Mouse (Mus musculus): Measurements from ENCODE around the gene Cadps2. TPM values are rescaled to one million over a fixed set of nuclear protein-coding genes. Genes with fewer than 3 reads are reported as not detected.

Cadps2 gene
- polyA plus RNA-seq, 1 experiment = 0.90 TPM

- no peak overlapping the region for H3K27ac ChIP-seq (ENCODE audit: insufficient read depth, low read length)
- peaks cover 8% of the 10 kb centered on the region for H3K27me3 ChIP-seq (ENCODE audit: control insufficient read depth, insufficient read depth, low read length, poor library complexity, severe bottlenecking)
- H3K4me1 ChIP-seq (ENCODE audit: control insufficient read depth, insufficient read depth, low read length) = no peaks in the 10 kb centered on the region
- no peak for TF ChIP-seq EP300 (IDR thresholded peaks at IDR 0.05; ENCODE audit: insufficient read depth, low read depth, low read length)
- TF ChIP-seq CTCF (IDR thresholded peaks at IDR 0.05; ENCODE audit: low read depth, low read length) = no peak
- no peak for TF ChIP-seq POLR2A (IDR thresholded peaks at IDR 0.05; ENCODE audit: insufficient read depth, low read length)
- peaks cover 2% of the 10 kb centered on the region; the same call in 1 of the 2 replicates for H3K9me3 ChIP-seq (replicated peaks; ENCODE audit: control insufficient read depth, insufficient read depth, low read length, poor library complexity, severe bottlenecking)
- H3K9ac ChIP-seq (ENCODE audit: low read depth, poor library complexity, severe bottlenecking) = no peak overlapping the region
- no peak overlapping the region for H3K4me3 ChIP-seq (ENCODE audit: low read depth, low read length)
- H3K36me3 ChIP-seq (ENCODE audit: control insufficient read depth, insufficient read depth, low read length, poor library complexity, severe bottlenecking) = no peaks in the 10 kb centered on the region
These were observed 2.1 kb downstream of the Cadps2 start for GRCm38 (mm10) chr6:23837127-23837526.

GRCm38 (mm10) chr6:23836694-23837093, 2.5 kb downstream of the Cadps2 start:
- Histone ChIP-seq H3K9ac (ENCODE audit: low read depth, poor library complexity, severe bottlenecking) (no peak overlapping the region), H3K36me3 (ENCODE audit: control insufficient read depth, insufficient read depth, low read length, poor library complexity, severe bottlenecking) (no peaks in the 10 kb centered on the region), H3K9me3 (replicated peaks; ENCODE audit: control insufficient read depth, insufficient read depth, low read length, poor library complexity, severe bottlenecking) (peaks cover under 1% of the 10 kb centered on the region; the same call in 1 of the 2 replicates), H3K4me1 (ENCODE audit: control insufficient read depth, insufficient read depth, low read length) (no peaks in the 10 kb centered on the region), H3K27ac (ENCODE audit: insufficient read depth, low read length) (no peak overlapping the region), H3K4me3 (ENCODE audit: low read depth, low read length) (no peak overlapping the region), H3K27me3 (ENCODE audit: control insufficient read depth, insufficient read depth, low read length, poor library complexity, severe bottlenecking) (peaks cover 8% of the 10 kb centered on the region)
- TF ChIP-seq POLR2A (IDR thresholded peaks at IDR 0.05; ENCODE audit: insufficient read depth, low read length) = no peak

- Histone ChIP-seq H3K9ac (ENCODE audit: low read depth, poor library complexity, severe bottlenecking) (no peak overlapping the region), H3K27ac (ENCODE audit: insufficient read depth, low read length) (no peak overlapping the region), H3K27me3 (ENCODE audit: control insufficient read depth, insufficient read depth, low read length, poor library complexity, severe bottlenecking) (peaks cover 8% of the 10 kb centered on the region), H3K36me3 (ENCODE audit: control insufficient read depth, insufficient read depth, low read length, poor library complexity, severe bottlenecking) (no peaks in the 10 kb centered on the region), H3K9me3 (replicated peaks; ENCODE audit: control insufficient read depth, insufficient read depth, low read length, poor library complexity, severe bottlenecking) (no peaks in the 10 kb centered on the region), H3K4me1 (ENCODE audit: control insufficient read depth, insufficient read depth, low read length) (no peaks in the 10 kb centered on the region), H3K4me3 (ENCODE audit: low read depth, low read length) (no peak overlapping the region)
- TF ChIP-seq CTCF (IDR thresholded peaks at IDR 0.05; ENCODE audit: low read depth, low read length) (no peak), POLR2A (IDR thresholded peaks at IDR 0.05; ENCODE audit: insufficient read depth, low read length) (no peak), EP300 (IDR thresholded peaks at IDR 0.05; ENCODE audit: insufficient read depth, low read depth, low read length) (no peak)
These were observed 3.7 kb downstream of the Cadps2 start for GRCm38 (mm10) chr6:23835552-23835951.

GRCm38 (mm10) chr6:23830741-23831140, 8.5 kb downstream of the Cadps2 start:
- TF ChIP-seq EP300 (IDR thresholded peaks at IDR 0.05; ENCODE audit: insufficient read depth, low read depth, low read length) (peak; percentile 64; the same call in 1 of the 2 replicates), POLR2A (IDR thresholded peaks at IDR 0.05; ENCODE audit: insufficient read depth, low read length) (no peak), CTCF (IDR thresholded peaks at IDR 0.05; ENCODE audit: low read depth, low read length) (no peak)

GRCm38 (mm10) chr6:23829338-23829737, 9.9 kb downstream of the Cadps2 start:
- TF ChIP-seq EP300 (IDR thresholded peaks at IDR 0.05; ENCODE audit: insufficient read depth, low read depth, low read length) = no peak
- no peak for TF ChIP-seq CTCF (IDR thresholded peaks at IDR 0.05; ENCODE audit: low read depth, low read length)
- no peak for TF ChIP-seq POLR2A (IDR thresholded peaks at IDR 0.05; ENCODE audit: insufficient read depth, low read length)
- Histone ChIP-seq H3K27ac (ENCODE audit: insufficient read depth, low read length) (no peak overlapping the region), H3K4me1 (ENCODE audit: control insufficient read depth, insufficient read depth, low read length) (no peaks in the 10 kb centered on the region), H3K27me3 (ENCODE audit: control insufficient read depth, insufficient read depth, low read length, poor library complexity, severe bottlenecking) (no peaks in the 10 kb centered on the region), H3K9ac (ENCODE audit: low read depth, poor library complexity, severe bottlenecking) (no peak overlapping the region), H3K4me3 (ENCODE audit: low read depth, low read length) (no peak overlapping the region), H3K9me3 (replicated peaks; ENCODE audit: control insufficient read depth, insufficient read depth, low read length, poor library complexity, severe bottlenecking) (no peaks in the 10 kb centered on the region), H3K36me3 (ENCODE audit: control insufficient read depth, insufficient read depth, low read length, poor library complexity, severe bottlenecking) (no peaks in the 10 kb centered on the region)

More at GRCm38 (mm10) chr6:23830741-23831140, 8.5 kb downstream of the Cadps2 start:
- no peaks in the 10 kb centered on the region for H3K27me3 ChIP-seq (ENCODE audit: control insufficient read depth, insufficient read depth, low read length, poor library complexity, severe bottlenecking)
- H3K9ac ChIP-seq (ENCODE audit: low read depth, poor library complexity, severe bottlenecking) = no peak overlapping the region
- H3K36me3 ChIP-seq (ENCODE audit: control insufficient read depth, insufficient read depth, low read length, poor library complexity, severe bottlenecking) = no peaks in the 10 kb centered on the region
- no peaks in the 10 kb centered on the region for H3K4me1 ChIP-seq (ENCODE audit: control insufficient read depth, insufficient read depth, low read length)
- no peaks in the 10 kb centered on the region for H3K9me3 ChIP-seq (replicated peaks; ENCODE audit: control insufficient read depth, insufficient read depth, low read length, poor library complexity, severe bottlenecking)
- no peak overlapping the region for H3K4me3 ChIP-seq (ENCODE audit: low read depth, low read length)
- no peak overlapping the region; the same call in 1 of the 2 replicates for H3K27ac ChIP-seq (ENCODE audit: insufficient read depth, low read length)

- TF ChIP-seq CTCF (IDR thresholded peaks at IDR 0.05; ENCODE audit: low read depth, low read length) (no peak), EP300 (IDR thresholded peaks at IDR 0.05; ENCODE audit: insufficient read depth, low read depth, low read length) (no peak), POLR2A (IDR thresholded peaks at IDR 0.05; ENCODE audit: insufficient read depth, low read length) (no peak)
- H3K4me1 ChIP-seq (ENCODE audit: control insufficient read depth, insufficient read depth, low read length) = no peaks in the 10 kb centered on the region
- no peaks in the 10 kb centered on the region for H3K9me3 ChIP-seq (replicated peaks; ENCODE audit: control insufficient read depth, insufficient read depth, low read length, poor library complexity, severe bottlenecking)
- no peak overlapping the region for H3K27ac ChIP-seq (ENCODE audit: insufficient read depth, low read length)
- H3K4me3 ChIP-seq (ENCODE audit: low read depth, low read length) = no peak overlapping the region
- H3K27me3 ChIP-seq (ENCODE audit: control insufficient read depth, insufficient read depth, low read length, poor library complexity, severe bottlenecking) = no peaks in the 10 kb centered on the region
- H3K9ac ChIP-seq (ENCODE audit: low read depth, poor library complexity, severe bottlenecking) = no peak overlapping the region
- no peaks in the 10 kb centered on the region for H3K36me3 ChIP-seq (ENCODE audit: control insufficient read depth, insufficient read depth, low read length, poor library complexity, severe bottlenecking)
These were observed 17.4 kb downstream of the Cadps2 start for GRCm38 (mm10) chr6:23821819-23822218.
